Mouse (Mus musculus): ENCODE data around the gene Lrcol1. TPM values are rescaled to one million over a fixed set of nuclear protein-coding genes. Genes with fewer than 3 reads are reported as not detected.

The Lrcol1 gene
- 1.9 and 2.8 TPM in 2 replicates for polyA plus RNA-seq (2015; fragmentation: Nextera tagmentation; extraction: Ambion mirVana)

- Histone ChIP-seq H3K9me3 (no peaks in the 10 kb centered on the region), H3K4me1 (peaks cover 12% of the 10 kb centered on the region), H3K27me3 (peaks cover 21% of the 10 kb centered on the region), H3K4me3 (no peak within 1 kb of the TSS), H3K27ac (peak within 1 kb of the TSS; percentile 74), H3K4me2 (peak within 1 kb of the TSS; percentile 95), H3K36me3 (no peaks in the 10 kb centered on the region), H3K9ac (no peak within 1 kb of the TSS)
- 49% methylated on average over 4 of the region's 4 CpGs for WGBS
- ATAC-seq (ENCODE audit: borderline replicate concordance, extremely low read depth, low FRiP score, low TSS enrichment), result peak; percentile 48; the same call in 1 of the 2 replicates
These were observed at the start of gene Lrcol1 for GRCm38 (mm10) chr5:110344524-110344923. TSS of gene Lrcol1 (plus strand) at chr5:110344730.

- no peak for ATAC-seq (ENCODE audit: borderline replicate concordance, extremely low read depth, low FRiP score, low TSS enrichment)
- Histone ChIP-seq H3K27me3 (no peaks in the 10 kb centered on the region), H3K4me2 (no peak overlapping the region), H3K4me3 (no peak overlapping the region), H3K4me1 (no peaks in the 10 kb centered on the region), H3K36me3 (peaks cover 78% of the 10 kb centered on the region), H3K9ac (no peak overlapping the region), H3K9me3 (no peaks in the 10 kb centered on the region), H3K27ac (no peak overlapping the region)
- WGBS, result 65% methylated on average over 1 of the region's 1 CpGs
These were observed 47.9 kb upstream of the Lrcol1 start for GRCm38 (mm10) chr5:110296637-110297036.

- Histone ChIP-seq H3K36me3 (peaks cover 82% of the 10 kb centered on the region), H3K27me3 (no peaks in the 10 kb centered on the region), H3K4me3 (no peak overlapping the region), H3K9me3 (no peaks in the 10 kb centered on the region), H3K4me2 (no peak overlapping the region), H3K4me1 (no peaks in the 10 kb centered on the region), H3K27ac (no peak overlapping the region), H3K9ac (no peak overlapping the region)
- ATAC-seq (ENCODE audit: borderline replicate concordance, extremely low read depth, low FRiP score, low TSS enrichment), result no peak
- 86% methylated on average over 2 of the region's 2 CpGs for WGBS
These were observed 43.9 kb upstream of the Lrcol1 start for GRCm38 (mm10) chr5:110300591-110300990.

GRCm38 (mm10) chr5:110308861-110309260, 35.7 kb upstream of the Lrcol1 start:
- Histone ChIP-seq H3K4me3 (no peak overlapping the region), H3K4me1 (no peaks in the 10 kb centered on the region), H3K27ac (no peak overlapping the region), H3K27me3 (no peaks in the 10 kb centered on the region), H3K4me2 (no peak overlapping the region), H3K36me3 (peaks cover 85% of the 10 kb centered on the region), H3K9me3 (no peaks in the 10 kb centered on the region), H3K9ac (no peak overlapping the region)
- ATAC-seq (ENCODE audit: borderline replicate concordance, extremely low read depth, low FRiP score, low TSS enrichment), result no peak
- 95% methylated on average over 7 of the region's 7 CpGs for WGBS

- ATAC-seq (ENCODE audit: borderline replicate concordance, extremely low read depth, low FRiP score, low TSS enrichment), result no peak
- Histone ChIP-seq H3K9me3 (no peaks in the 10 kb centered on the region), H3K27me3 (no peaks in the 10 kb centered on the region), H3K4me2 (no peak overlapping the region), H3K4me1 (no peaks in the 10 kb centered on the region), H3K9ac (no peak overlapping the region), H3K4me3 (no peak overlapping the region), H3K27ac (no peak overlapping the region), H3K36me3 (peaks cover 69% of the 10 kb centered on the region)
- whole genome bisulfite sequencing, result 90% methylated on average over 3 of the region's 3 CpGs
These were observed 31.4 kb upstream of the Lrcol1 start for GRCm38 (mm10) chr5:110313127-110313526.

GRCm38 (mm10) chr5:110330508-110330907, 14.0 kb upstream of the Lrcol1 start:
- no peaks in the 10 kb centered on the region for H3K27me3 ChIP-seq
- H3K4me2 ChIP-seq, result no peak overlapping the region
- H3K36me3 ChIP-seq, result peaks cover 74% of the 10 kb centered on the region
- WGBS, result 67% methylated on average over 3 of the region's 3 CpGs
- no peaks in the 10 kb centered on the region for H3K9me3 ChIP-seq
- H3K4me1 ChIP-seq, result no peaks in the 10 kb centered on the region
- H3K4me3 ChIP-seq, result no peak overlapping the region
- no peak overlapping the region for H3K9ac ChIP-seq
- H3K27ac ChIP-seq, result no peak overlapping the region
- ATAC-seq (ENCODE audit: borderline replicate concordance, extremely low read depth, low FRiP score, low TSS enrichment), result no peak

- no peak; the same call in 1 of the 2 replicates for ATAC-seq (ENCODE audit: borderline replicate concordance, extremely low read depth, low FRiP score, low TSS enrichment)
- H3K9ac ChIP-seq, result no peak overlapping the region
- H3K27ac ChIP-seq, result no peak overlapping the region
- WGBS, result 75% methylated on average over 2 of the region's 2 CpGs
- H3K9me3 ChIP-seq, result no peaks in the 10 kb centered on the region
- peaks cover 40% of the 10 kb centered on the region for H3K36me3 ChIP-seq
- no peak overlapping the region for H3K4me2 ChIP-seq
- peaks cover 12% of the 10 kb centered on the region for H3K4me1 ChIP-seq
- no peak overlapping the region for H3K4me3 ChIP-seq
- H3K27me3 ChIP-seq, result peaks cover 21% of the 10 kb centered on the region
These were observed 5.7 kb upstream of the Lrcol1 start for GRCm38 (mm10) chr5:110338792-110339191.

- H3K4me1 ChIP-seq, result peaks cover 12% of the 10 kb centered on the region
- peak within 1 kb of the TSS; percentile 51 for H3K4me3 ChIP-seq
- H3K36me3 ChIP-seq, result peaks cover 5% of the 10 kb centered on the region; the same call in 1 of the 2 replicates
- peak within 1 kb of the TSS; percentile 74 for H3K27ac ChIP-seq
- peak within 1 kb of the TSS; percentile 60 for H3K9ac ChIP-seq
- WGBS, result under 1% methylated on average over 43 of the region's 43 CpGs
- H3K9me3 ChIP-seq, result no peaks in the 10 kb centered on the region
- peaks cover 21% of the 10 kb centered on the region for H3K27me3 ChIP-seq
- peak within 1 kb of the TSS; percentile 95 for H3K4me2 ChIP-seq
- ATAC-seq (ENCODE audit: borderline replicate concordance, extremely low read depth, low FRiP score, low TSS enrichment), result peak; percentile 63
These were observed 1.8 kb upstream of the Lrcol1 start, which contains the start of gene P2rx2 for GRCm38 (mm10) chr5:110342648-110343284. TSS of gene P2rx2 (minus strand) at chr5:110343212.

GRCm38 (mm10) chr5:110345553-110345952, 1.0 kb downstream of the Lrcol1 start:
- H3K27ac ChIP-seq, result peak overlapping the region; percentile 74; the same call in 1 of the 2 replicates
- WGBS, result 77% methylated on average over 4 of the region's 4 CpGs
- H3K36me3 ChIP-seq, result no peaks in the 10 kb centered on the region
- peaks cover 21% of the 10 kb centered on the region for H3K27me3 ChIP-seq
- peaks cover 12% of the 10 kb centered on the region for H3K4me1 ChIP-seq
- H3K4me2 ChIP-seq, result no peak overlapping the region
- H3K9me3 ChIP-seq, result no peaks in the 10 kb centered on the region
- no peak for ATAC-seq (ENCODE audit: borderline replicate concordance, extremely low read depth, low FRiP score, low TSS enrichment)
- H3K9ac ChIP-seq, result no peak overlapping the region
- no peak overlapping the region for H3K4me3 ChIP-seq

GRCm38 (mm10) chr5:110347006-110347405, 2.5 kb downstream of the Lrcol1 start:
- H3K9ac ChIP-seq, result no peak overlapping the region
- WGBS, result 78% methylated on average over 8 of the region's 8 CpGs
- H3K36me3 ChIP-seq, result no peaks in the 10 kb centered on the region
- no peaks in the 10 kb centered on the region for H3K9me3 ChIP-seq
- no peak overlapping the region for H3K4me3 ChIP-seq
- H3K27ac ChIP-seq, result no peak overlapping the region
- H3K4me1 ChIP-seq, result peaks cover 12% of the 10 kb centered on the region
- peaks cover 15% of the 10 kb centered on the region; the same call in 1 of the 2 replicates for H3K27me3 ChIP-seq
- no peak overlapping the region for H3K4me2 ChIP-seq
- ATAC-seq (ENCODE audit: borderline replicate concordance, extremely low read depth, low FRiP score, low TSS enrichment), result no peak

GRCm38 (mm10) chr5:110354716-110355115, 10.2 kb downstream of the Lrcol1 start:
- Histone ChIP-seq H3K4me2 (no peak overlapping the region), H3K4me1 (0 out of 2 replicates have a peak, but pooled peaks cover 3% of the 10 kb centered on the region), H3K27me3 (no peaks in the 10 kb centered on the region), H3K9ac (no peak overlapping the region), H3K9me3 (no peaks in the 10 kb centered on the region), H3K4me3 (no peak overlapping the region), H3K36me3 (no peaks in the 10 kb centered on the region), H3K27ac (no peak overlapping the region)
- 11% methylated on average over 7 of the region's 7 CpGs for WGBS
- no peak for ATAC-seq (ENCODE audit: borderline replicate concordance, extremely low read depth, low FRiP score, low TSS enrichment)

GRCm38 (mm10) chr5:110357531-110358179, 13.1 kb downstream of the Lrcol1 start:
- no peak overlapping the region for H3K4me2 ChIP-seq
- WGBS, result 39% methylated on average over 9 of the region's 9 CpGs
- H3K36me3 ChIP-seq, result no peaks in the 10 kb centered on the region
- H3K4me3 ChIP-seq, result no peak overlapping the region
- H3K9me3 ChIP-seq, result no peaks in the 10 kb centered on the region
- H3K4me1 ChIP-seq, result 0 out of 2 replicates have a peak, but pooled peaks cover 3% of the 10 kb centered on the region
- H3K9ac ChIP-seq, result no peak overlapping the region
- H3K27ac ChIP-seq, result no peak overlapping the region
- H3K27me3 ChIP-seq, result no peaks in the 10 kb centered on the region
- no peak for ATAC-seq (ENCODE audit: borderline replicate concordance, extremely low read depth, low FRiP score, low TSS enrichment)
